Mouse (Mus musculus) liver, postnatal 0 days (tissue): ENCODE measurements around the gene Slc17a1.

Experiments
- CTCF ChIP-seq: sonication (generic); IDR thresholded peaks from 2 replicates; pipeline ENCODE4 v1.5.1; 2016; ENCODE audit warnings: antibody characterized with exemption, low read depth
- EP300 ChIP-seq: IDR thresholded peaks from 2 replicates; pipeline ENCODE4 v1.6.1; 2016; ENCODE audit warnings: antibody characterized with exemption, low read depth, mild to moderate bottlenecking

DNA sequence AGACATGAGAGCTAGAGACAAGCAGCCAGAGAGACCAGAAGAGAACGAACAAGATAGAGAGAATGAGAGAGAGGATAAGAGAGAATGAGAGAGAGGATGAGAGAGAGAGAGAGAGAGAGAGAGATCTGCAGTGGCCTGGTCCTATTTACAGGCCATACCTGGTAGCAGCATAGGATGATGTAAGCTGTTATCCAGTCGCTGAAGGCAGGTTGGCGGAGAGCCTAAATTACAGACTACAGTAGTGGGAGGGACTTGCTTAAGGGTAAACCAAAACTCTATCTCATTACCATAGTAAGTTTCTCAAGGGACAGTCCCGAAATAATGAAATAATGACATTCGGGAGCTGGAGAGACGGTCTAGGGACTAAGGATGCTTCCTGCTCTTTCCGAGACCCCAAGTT is at the start of gene Slc17a1:
- TF ChIP-seq CTCF (no peak), EP300 (no peak)
